Mouse (Mus musculus) regulatory T cell (primary cell): ENCODE results near the gene Cth.
"Not testable (repeated sequence)": the region's sequence is repeated elsewhere in the genome, so short reads cannot be mapped to it uniquely, and the experiment has no call there.

Experiments used
- in situ Hi-C: fragments of 300-600 bp; cut with MboI, MseI; formaldehyde crosslinking; loops from one replicate; pipeline ENCODE4 v1.15.1; 2025; ENCODE audit warnings: high pct_unique_total_duplicates

Gene Cth

GRCm38 (mm10) chr3:157924692-157925328 is at the start of gene Cth:
Gene Cth, minus strand, starts transcription at chr3:157925077.
- in situ Hi-C loops: loop anchor here (5.0 kb wide), 1 partner anchor 48 kb away; no protein-coding TSS in a partner anchor

GRCm38 (mm10) chr3:157973236-157973635 is 48.4 kb upstream of the Cth start:
- in situ Hi-C loops: no loop called here

DNA sequence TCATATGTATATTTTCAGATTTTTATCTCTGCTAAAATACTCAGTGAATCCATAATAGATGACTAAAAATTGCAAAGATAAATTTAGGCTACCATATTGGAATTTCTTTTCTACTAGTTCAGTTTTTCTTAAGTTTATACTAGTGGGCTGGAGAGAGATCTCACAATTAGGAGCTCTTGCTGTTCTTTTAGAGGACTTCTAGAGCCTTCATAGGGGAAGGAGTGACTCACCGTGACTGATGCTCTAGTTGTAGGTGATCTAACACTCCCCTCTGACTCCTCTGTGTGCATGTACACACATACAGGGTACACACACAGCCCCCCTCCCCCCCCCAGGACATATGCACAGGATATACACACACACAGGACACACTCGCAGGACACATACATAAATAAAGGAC is 46.3 kb upstream of the Cth start:
- in situ Hi-C loops: no loop called here

- in situ Hi-C loops: no loop called here
These were observed 32.4 kb upstream of the Cth start for GRCm38 (mm10) chr3:157957320-157957719.

DNA sequence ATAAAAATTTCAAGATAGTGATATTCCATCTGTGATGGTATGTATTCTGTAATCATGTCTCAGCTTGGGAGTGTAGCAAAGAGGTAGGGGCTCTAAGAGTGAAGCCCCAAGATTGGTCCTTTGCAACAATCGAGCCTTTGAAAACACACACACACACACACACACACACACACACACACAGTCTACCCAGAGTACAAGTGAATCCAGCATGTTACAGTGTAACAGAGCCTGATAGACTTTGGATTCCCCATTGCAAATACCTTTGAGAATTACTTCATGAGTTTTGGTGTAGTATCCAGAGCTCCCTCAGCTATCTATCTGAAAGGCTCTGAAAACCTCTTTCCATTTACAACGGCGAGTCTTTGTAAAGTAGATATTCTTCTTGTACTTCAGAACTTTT is 31.3 kb upstream of the Cth start:
- in situ Hi-C loops: no loop called here

GRCm38 (mm10) chr3:157955466-157955865 is 30.6 kb upstream of the Cth start:
- in situ Hi-C loops: no loop called here

DNA sequence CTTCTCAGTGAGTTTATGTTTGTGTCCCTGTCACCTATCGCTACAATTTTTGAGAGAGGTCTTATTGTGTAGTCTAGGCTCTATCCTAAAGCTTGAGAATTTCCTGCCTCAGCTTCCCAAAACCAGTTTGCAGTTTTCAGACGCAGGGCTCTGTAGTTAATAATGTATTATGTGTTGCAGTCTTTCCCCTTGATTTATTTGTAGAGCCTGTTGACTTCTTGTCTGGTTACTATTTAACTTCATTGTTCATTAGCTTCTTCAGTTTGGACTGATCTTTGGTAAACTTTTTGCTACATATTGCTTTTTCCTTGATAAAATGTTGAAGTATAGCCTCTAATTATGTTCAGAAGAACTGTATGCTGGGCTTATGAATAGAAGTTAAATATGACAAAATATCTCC is 27.8 kb upstream of the Cth start:
- in situ Hi-C loops: no loop called here

GRCm38 (mm10) chr3:157947383-157948280 is 22.8 kb upstream of the Cth start:
- in situ Hi-C loops: loop anchor here (5.0 kb wide), 1 partner anchor 90 kb away; the partner anchor contains the start of genes Lrrc40 and Srsf11

DNA sequence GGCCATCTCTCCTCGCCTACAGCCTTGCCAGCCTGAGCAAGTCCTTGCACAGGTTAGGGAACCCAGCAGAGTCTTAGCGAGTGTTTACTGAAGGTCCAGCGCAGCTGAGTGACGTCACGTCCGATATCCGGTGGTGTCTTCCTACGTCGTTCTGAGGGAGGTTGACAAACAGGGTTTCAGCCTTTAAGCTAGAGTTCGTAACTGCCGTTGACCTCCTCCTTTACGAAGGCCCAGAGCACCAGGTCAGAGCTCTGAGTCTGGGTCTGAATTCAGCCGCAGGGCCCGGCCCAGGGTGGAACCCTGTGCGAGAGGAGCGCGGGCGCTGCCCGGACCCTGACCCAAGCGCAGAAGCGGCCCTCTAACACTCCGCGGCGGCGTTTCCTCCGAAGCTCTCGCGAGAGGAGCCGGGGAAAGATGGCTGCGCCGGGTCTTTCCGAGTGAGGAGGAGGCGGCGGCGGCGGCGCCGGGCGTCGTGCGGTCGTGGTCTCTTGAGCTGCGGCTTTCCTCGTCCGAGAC is 22.0 kb upstream of the Cth start, which contains the start of gene Ankrd13c:
TSS of gene Ankrd13c (plus strand) at position 397 of the 516 bp plus-strand sequence.
- in situ Hi-C loops: loop anchor here (5.0 kb wide), 1 partner anchor 90 kb away; the partner anchor contains the start of genes Lrrc40 and Srsf11

GRCm38 (mm10) chr3:157938585-157938984 is 13.7 kb upstream of the Cth start:
- in situ Hi-C loops: no loop called here

DNA sequence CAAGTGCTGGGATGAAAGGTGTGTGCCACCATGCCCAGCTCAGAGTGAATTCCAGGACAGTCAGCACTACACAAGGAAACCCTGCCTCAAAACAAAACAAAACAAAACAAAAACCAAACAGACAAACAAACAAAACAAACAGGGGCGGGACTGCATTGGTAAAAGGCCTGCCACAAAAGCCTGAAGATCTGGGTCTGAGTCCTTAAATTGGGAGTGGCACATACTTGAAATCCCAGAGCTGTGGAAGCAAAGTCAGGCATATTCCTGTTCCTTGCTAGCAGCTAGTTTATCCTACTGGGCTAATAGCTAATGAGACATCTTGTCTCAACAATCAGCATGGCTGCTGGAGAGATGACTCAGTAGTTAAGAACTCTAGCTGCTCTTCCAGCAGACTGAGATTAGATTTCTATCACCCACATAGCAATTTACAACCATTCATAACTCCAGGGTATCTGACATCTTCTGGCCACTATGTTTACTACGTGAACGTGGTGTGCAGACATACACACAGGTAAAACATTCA is 9.5 kb upstream of the Cth start:
- in situ Hi-C loops: no loop called here

DNA sequence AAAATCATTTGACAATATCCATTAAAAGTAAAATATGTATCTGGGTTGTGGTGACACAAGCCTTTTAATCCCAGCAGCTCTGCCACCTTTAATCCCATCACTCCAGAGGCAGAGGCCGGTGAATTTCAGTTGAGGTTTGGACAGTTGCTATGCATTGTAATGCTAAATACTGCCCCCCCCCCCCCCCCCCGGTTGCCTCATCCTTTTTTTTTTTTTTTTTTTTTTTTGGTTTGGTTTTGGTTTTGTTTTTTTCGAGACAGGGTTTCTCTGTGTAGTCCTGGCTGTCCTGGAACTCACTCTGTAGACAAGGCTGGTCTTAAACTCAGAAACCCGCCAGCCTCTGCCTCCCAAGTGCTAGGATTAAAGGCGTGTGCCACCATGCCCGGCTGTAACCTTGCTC is 8.3 kb upstream of the Cth start:
- in situ Hi-C loops: not testable (repeated sequence)

DNA sequence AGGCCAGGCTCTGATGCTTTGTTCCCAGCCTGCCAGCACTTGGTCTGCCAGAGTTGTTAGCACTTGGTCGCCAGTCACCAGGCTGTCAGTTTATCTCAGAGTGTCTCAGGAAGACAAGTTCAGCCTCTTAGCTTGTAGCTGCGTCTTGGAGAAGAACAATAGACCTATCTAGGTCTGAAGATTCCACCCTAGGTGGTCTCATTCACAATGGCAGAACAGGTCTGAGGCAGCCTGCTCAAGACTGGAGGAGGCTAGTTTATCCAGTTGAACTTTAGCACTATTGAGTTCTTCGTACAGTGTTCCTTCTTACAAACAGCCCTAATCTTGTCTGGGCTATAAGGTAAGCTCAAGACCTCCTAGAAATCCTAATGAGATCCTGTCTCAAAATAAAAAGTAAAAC is 7.2 kb upstream of the Cth start:
- in situ Hi-C loops: no loop called here

- in situ Hi-C loops: no loop called here
These were observed 6.7 kb upstream of the Cth start for GRCm38 (mm10) chr3:157931592-157931991.

DNA sequence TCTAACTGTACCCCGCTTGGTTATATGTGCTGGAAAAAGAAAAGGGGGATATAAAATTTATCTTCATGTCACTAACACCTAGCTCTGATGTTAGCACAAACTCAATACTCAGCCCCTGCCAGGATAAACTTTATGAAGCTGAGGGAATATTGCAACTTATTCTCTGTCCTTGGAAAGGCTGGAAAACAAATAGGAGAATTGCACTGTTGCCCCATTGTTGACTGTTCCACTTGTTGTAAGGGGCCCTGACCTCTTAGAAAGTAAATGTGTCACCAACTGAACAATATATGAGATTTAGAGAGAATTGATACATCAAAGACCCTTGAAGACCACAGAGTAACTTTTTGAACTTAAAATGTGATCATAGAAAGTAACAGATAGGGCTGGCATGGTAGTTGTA is 4.5 kb upstream of the Cth start:
- in situ Hi-C loops: no loop called here

- in situ Hi-C loops: no loop called here
These were observed 3.9 kb upstream of the Cth start for GRCm38 (mm10) chr3:157928731-157929130.

DNA sequence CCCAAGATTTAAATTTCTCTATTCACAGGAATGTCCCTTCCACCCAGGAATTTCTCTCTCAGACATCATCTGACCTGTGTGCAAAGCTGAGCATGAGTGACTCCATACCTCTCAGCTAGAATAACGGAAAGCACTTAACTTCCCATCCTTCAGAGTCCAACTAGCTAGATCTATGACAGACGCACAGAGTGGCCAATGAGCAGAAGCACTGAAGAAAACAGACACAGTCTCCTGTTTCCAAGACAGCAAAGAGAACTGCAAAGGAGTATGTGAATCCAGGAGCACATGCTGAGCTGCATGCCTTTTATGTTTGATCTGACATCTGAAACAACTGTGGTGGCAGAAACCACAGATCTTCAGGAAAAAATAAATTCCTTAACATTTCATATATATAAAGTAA is 1.9 kb upstream of the Cth start:
- in situ Hi-C loops: no loop called here

- in situ Hi-C loops: no loop called here
These were observed 1.0 kb upstream of the Cth start for GRCm38 (mm10) chr3:157925706-157926510.

DNA sequence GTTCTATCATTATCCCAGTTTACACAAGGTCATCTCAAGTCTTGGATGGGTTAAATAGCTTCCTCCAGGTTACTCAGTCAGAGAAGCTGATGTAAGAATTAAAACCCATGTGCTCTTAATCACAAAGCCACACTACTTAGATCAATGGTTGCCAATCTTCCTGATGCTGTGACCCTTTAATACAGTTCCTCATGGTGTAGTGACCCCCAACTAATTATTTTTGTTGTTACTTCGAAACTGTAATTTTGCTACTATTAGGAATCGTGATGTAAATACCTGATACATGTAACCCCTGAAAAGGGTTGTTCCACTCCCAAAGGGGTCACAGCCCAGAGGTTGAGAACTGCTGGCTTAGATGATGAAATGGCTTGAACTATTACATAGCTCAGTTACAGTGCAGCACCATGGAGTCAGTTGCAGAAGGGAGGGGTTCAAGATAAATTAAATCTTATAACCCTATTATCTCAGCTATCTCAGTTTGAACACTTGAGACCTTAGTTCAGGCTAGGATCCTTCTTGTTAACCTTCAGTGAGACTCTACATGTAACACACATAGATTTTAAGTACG is 1.5 kb downstream of the Cth start:
- in situ Hi-C loops: loop anchor here (5.0 kb wide), 1 partner anchor 46 kb away; no protein-coding TSS in a partner anchor

GRCm38 (mm10) chr3:157921376-157921775 is 3.5 kb downstream of the Cth start:
- in situ Hi-C loops: loop anchor here (5.0 kb wide), 1 partner anchor 44 kb away; no protein-coding TSS in a partner anchor

DNA sequence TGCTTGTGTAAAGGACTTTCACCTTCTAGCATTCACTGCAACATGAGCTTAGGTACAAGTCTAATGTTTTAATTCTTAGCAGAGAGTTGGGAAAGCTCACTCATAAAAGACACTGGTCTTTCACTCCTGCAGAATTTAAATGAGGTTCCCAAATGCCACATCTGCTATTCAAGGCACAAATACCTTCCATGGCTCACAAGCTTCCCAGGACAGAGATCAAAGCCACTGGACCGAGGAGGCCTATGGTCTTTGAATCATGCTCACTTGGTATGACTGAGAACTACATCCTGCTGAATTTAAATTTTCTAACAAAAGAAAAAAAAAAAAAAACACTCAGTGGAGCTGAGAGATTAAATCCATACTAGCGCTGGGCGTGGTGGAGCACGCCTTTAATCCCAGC is 8.5 kb downstream of the Cth start:
- in situ Hi-C loops: no loop called here
